In genomic region chr15:102106754-102107456, GRCm38 (mm10) we compare ENCODE assay signal across 8 mouse cellular contexts. TPM values are rescaled to one million over a fixed set of nuclear protein-coding genes. Genes with fewer than 3 reads are reported as not detected.
DNase-seq lines count a peak whose midpoint lies in the region; ATAC-seq and TF ChIP-seq lines count a peak whose summit lies in the region.

No protein-coding gene starts in this region.

- no peaks in the 10 kb centered on the region for H3K9me3 ChIP-seq in forebrain, embryonic 15.5 days
- no peaks in the 10 kb centered on the region for H3K9me3 ChIP-seq in limb, embryonic 10.5 days (replicated peaks)
- H3K9me3 ChIP-seq in neural tube, embryonic 11.5 days (ENCODE audit: control insufficient read depth, low read length): no peaks in the 10 kb centered on the region

- H3K4me3 ChIP-seq in layer of hippocampus, adult 2 months: peak overlapping the region; percentile 37
- peak overlapping the region; percentile 35 for H3K4me3 ChIP-seq in forebrain, embryonic 15.5 days
- peak overlapping the region; percentile 50 for H3K4me3 ChIP-seq in limb, embryonic 10.5 days
- H3K4me3 ChIP-seq in neural tube, embryonic 11.5 days (ENCODE audit: low read depth, low read length): peak overlapping the region; percentile 27

- no peak for DNase-seq in layer of hippocampus, adult 2 months (ENCODE audit: low spot score in 2 of 2)
- DNase-seq in layer of hippocampus, postnatal 36 days: no peak
- peak; percentile 73 for DNase-seq in ZHBTc4 (ENCODE audit: low read depth, low spot score)
- peak; percentile 76 for DNase-seq in limb, embryonic 10.5 days (ENCODE audit: low spot score)
- DNase-seq in neural tube, embryonic 11.5 days (ENCODE audit: low spot score): peak; percentile 29
- no peak for DNase-seq in ovary, postnatal 14 days (ENCODE audit: low spot score)
- DNase-seq in gastrocnemius, adult 18-20 months (ENCODE audit: low spot score): no peak

- no peak for ATAC-seq in forebrain, embryonic 15.5 days (replicated peaks)
- no peak for ATAC-seq in neural tube, embryonic 11.5 days (ENCODE audit: insufficient read depth, low FRiP score, low TSS enrichment)

- 4% methylated on average over 38 of the region's 38 CpGs for WGBS in forebrain, embryonic 15.5 days
- 3% methylated on average over 38 of the region's 38 CpGs for WGBS in limb, embryonic 10.5 days
- 6% methylated on average over 38 of the region's 38 CpGs for WGBS in neural tube, embryonic 11.5 days

- H3K4me2 ChIP-seq in forebrain, embryonic 15.5 days (replicated peaks): peak overlapping the region; percentile 47
- peak overlapping the region; percentile 36 for H3K4me2 ChIP-seq in neural tube, embryonic 11.5 days (ENCODE audit: low read depth)

- no peaks in the 10 kb centered on the region for H3K36me3 ChIP-seq in forebrain, embryonic 15.5 days
- H3K36me3 ChIP-seq in limb, embryonic 10.5 days: peaks cover 46% of the 10 kb centered on the region
- no peaks in the 10 kb centered on the region for H3K36me3 ChIP-seq in neural tube, embryonic 11.5 days (ENCODE audit: control insufficient read depth, insufficient read depth, low read length)

- H3K27me3 ChIP-seq in forebrain, embryonic 15.5 days: peaks cover 18% of the 10 kb centered on the region; the same call in 1 of the 2 replicates
- H3K27me3 ChIP-seq in limb, embryonic 10.5 days (ENCODE audit: low read depth, poor library complexity, severe bottlenecking): peaks cover 22% of the 10 kb centered on the region
- H3K27me3 ChIP-seq in neural tube, embryonic 11.5 days (ENCODE audit: control insufficient read depth, insufficient read depth, low read length): peaks cover 26% of the 10 kb centered on the region

- peaks cover 31% of the 10 kb centered on the region for H3K4me1 ChIP-seq in forebrain, embryonic 15.5 days
- H3K4me1 ChIP-seq in limb, embryonic 10.5 days: peaks cover 72% of the 10 kb centered on the region
- peaks cover 31% of the 10 kb centered on the region for H3K4me1 ChIP-seq in neural tube, embryonic 11.5 days (ENCODE audit: control insufficient read depth, insufficient read depth, low read length)

- no peak overlapping the region for H3K27ac ChIP-seq in layer of hippocampus, adult 2 months
- H3K27ac ChIP-seq in forebrain, embryonic 15.5 days (replicated peaks): no peak overlapping the region
- peak overlapping the region; percentile 50; the same call in 1 of the 2 replicates for H3K27ac ChIP-seq in limb, embryonic 10.5 days
- H3K27ac ChIP-seq in neural tube, embryonic 11.5 days (ENCODE audit: low read depth, low read length): no peak overlapping the region

- H3K9ac ChIP-seq in forebrain, embryonic 15.5 days (replicated peaks): 0 out of 2 replicates have a peak overlapping the region, but pooled peaks have one; percentile 2
- no peak overlapping the region for H3K9ac ChIP-seq in neural tube, embryonic 11.5 days (ENCODE audit: low read length)

- no peak for TF ChIP-seq CTCF in layer of hippocampus, adult 2 months (conservative IDR thresholded peaks at IDR 0.05)

RNA-seq across cellular contexts. Expression of gene Tns2, which starts 6.7 kb away (rescaled TPM):
- 10 to 100 TPM; 18.4 to 25.0 TPM for total RNA-seq in layer of hippocampus, adult 2 months (2021)
- 10 to 100 TPM; 10.7 to 22.0 TPM for total RNA-seq in layer of hippocampus, postnatal 36 days (2021)
- 4.9 and 6.9 TPM in 2 replicates for polyA plus RNA-seq in forebrain, embryonic 15.5 days (2015; fragmentation: Nextera tagmentation; extraction: Ambion mirVana)
- 13.0 and 18.6 TPM in 2 replicates for polyA plus RNA-seq in limb, embryonic 10.5 days (2016; fragmentation: Nextera tagmentation; extraction: Ambion mirVana)
- 11.4 and 13.2 TPM in 2 replicates for polyA plus RNA-seq in neural tube, embryonic 11.5 days (2014; fragmentation: Nextera tagmentation; extraction: Ambion mirVana)
- total RNA-seq in gastrocnemius, adult 18-20 months (2021): 10 to 100 TPM; 31.3 to 31.6 TPM

RNA-seq across cellular contexts. Expression of gene Spryd3, which starts 29.1 kb away (rescaled TPM):
- 100 to 1,000 TPM; 151 to 155 TPM for total RNA-seq in layer of hippocampus, adult 2 months (2021)
- total RNA-seq in layer of hippocampus, postnatal 36 days (2021): 100 to 1,000 TPM; 141 to 151 TPM
- polyA plus RNA-seq in forebrain, embryonic 15.5 days (2015; fragmentation: Nextera tagmentation; extraction: Ambion mirVana): 38.2 and 42.9 TPM in 2 replicates
- polyA plus RNA-seq in limb, embryonic 10.5 days (2016; fragmentation: Nextera tagmentation; extraction: Ambion mirVana): 12.6 and 14.6 TPM in 2 replicates
- polyA plus RNA-seq in neural tube, embryonic 11.5 days (2014; fragmentation: Nextera tagmentation; extraction: Ambion mirVana): 15.5 and 17.0 TPM in 2 replicates
- 1 to 10 TPM; 4.9 to 7.7 TPM for total RNA-seq in gastrocnemius, adult 18-20 months (2021)

RNA-seq across cellular contexts. Expression of gene Eif4b, which starts 33.3 kb away (rescaled TPM):
- 100 to 1,000 TPM; 196 to 199 TPM for total RNA-seq in layer of hippocampus, adult 2 months (2021)
- 100 to 1,000 TPM; 179 to 182 TPM for total RNA-seq in layer of hippocampus, postnatal 36 days (2021)
- 98.9 and 99.5 TPM in 2 replicates for polyA plus RNA-seq in forebrain, embryonic 15.5 days (2015; fragmentation: Nextera tagmentation; extraction: Ambion mirVana)
- 133 and 140 TPM in 2 replicates for polyA plus RNA-seq in limb, embryonic 10.5 days (2016; fragmentation: Nextera tagmentation; extraction: Ambion mirVana)
- 113 and 121 TPM in 2 replicates for polyA plus RNA-seq in neural tube, embryonic 11.5 days (2014; fragmentation: Nextera tagmentation; extraction: Ambion mirVana)
- total RNA-seq in gastrocnemius, adult 18-20 months (2021): 100 to 1,000 TPM; 224 to 227 TPM

RNA-seq across cellular contexts. Expression of gene Igfbp6, which starts 37.3 kb away (rescaled TPM):
- total RNA-seq in layer of hippocampus, adult 2 months (2021): 1 to 10 TPM; 6.9 to 7.7 TPM
- 1 to 10 TPM; 8.2 to 8.9 TPM for total RNA-seq in layer of hippocampus, postnatal 36 days (2021)
- 1.2 and 1.4 TPM in 2 replicates for polyA plus RNA-seq in forebrain, embryonic 15.5 days (2015; fragmentation: Nextera tagmentation; extraction: Ambion mirVana)
- 0.23 and 0.46 TPM in 2 replicates for polyA plus RNA-seq in limb, embryonic 10.5 days (2016; fragmentation: Nextera tagmentation; extraction: Ambion mirVana)
- 0.22 and 0.34 TPM in 2 replicates for polyA plus RNA-seq in neural tube, embryonic 11.5 days (2014; fragmentation: Nextera tagmentation; extraction: Ambion mirVana)
- 10 to 100 TPM; 32.2 to 50.3 TPM for total RNA-seq in gastrocnemius, adult 18-20 months (2021)

RNA-seq across cellular contexts. Expression of gene Soat2, which starts 43.4 kb away (rescaled TPM):
- total RNA-seq in layer of hippocampus, adult 2 months (2021): not detected
- under 1 TPM in 1 of 2 experiments, not detected in 1; 0.23 TPM for total RNA-seq in layer of hippocampus, postnatal 36 days (2021)
- not detected in 2 replicates for polyA plus RNA-seq in forebrain, embryonic 15.5 days (2015; fragmentation: Nextera tagmentation; extraction: Ambion mirVana)
- 0.06 and 0.24 TPM in 2 replicates for polyA plus RNA-seq in limb, embryonic 10.5 days (2016; fragmentation: Nextera tagmentation; extraction: Ambion mirVana)
- 0.13 and 0.22 TPM in 2 replicates for polyA plus RNA-seq in neural tube, embryonic 11.5 days (2014; fragmentation: Nextera tagmentation; extraction: Ambion mirVana)
- total RNA-seq in gastrocnemius, adult 18-20 months (2021): under 1 TPM in 1 of 2 experiments, not detected in 1; 0.09 TPM

Comparison
In these comparisons a context has a peak if more than half of its experiments do, and no peak if none do; other contexts are left out.
1. DNase-seq: peak in ZHBTc4 (single experiment), limb, embryonic 10.5 days (single experiment) and neural tube, embryonic 11.5 days (single experiment); none in layer of hippocampus, adult 2 months (0 of 2), layer of hippocampus, postnatal 36 days (0 of 2), ovary, postnatal 14 days (single experiment) and gastrocnemius, adult 18-20 months (single experiment).
2. RNA of gene Spryd3, which starts 29.1 kb away (total RNA-seq): 151 to 155 TPM in layer of hippocampus, adult 2 months and 141 to 151 TPM in layer of hippocampus, postnatal 36 days; 4.9 to 7.7 TPM in gastrocnemius, adult 18-20 months; every median in the first group is over 10 times any median in the second.
3. Peak in every context shown above with its lines, with median percentiles within 50 percentile points of each other: H3K4me3 ChIP-seq.